Mouse (Mus musculus): Measurements from ENCODE around the gene Cachd1. TPM values are rescaled to one million over a fixed set of nuclear protein-coding genes. Genes with fewer than 3 reads are reported as not detected.

The Cachd1 gene
- polyA plus RNA-seq, 1 experiment from 2014 or later: 50.0 TPM

DNA sequence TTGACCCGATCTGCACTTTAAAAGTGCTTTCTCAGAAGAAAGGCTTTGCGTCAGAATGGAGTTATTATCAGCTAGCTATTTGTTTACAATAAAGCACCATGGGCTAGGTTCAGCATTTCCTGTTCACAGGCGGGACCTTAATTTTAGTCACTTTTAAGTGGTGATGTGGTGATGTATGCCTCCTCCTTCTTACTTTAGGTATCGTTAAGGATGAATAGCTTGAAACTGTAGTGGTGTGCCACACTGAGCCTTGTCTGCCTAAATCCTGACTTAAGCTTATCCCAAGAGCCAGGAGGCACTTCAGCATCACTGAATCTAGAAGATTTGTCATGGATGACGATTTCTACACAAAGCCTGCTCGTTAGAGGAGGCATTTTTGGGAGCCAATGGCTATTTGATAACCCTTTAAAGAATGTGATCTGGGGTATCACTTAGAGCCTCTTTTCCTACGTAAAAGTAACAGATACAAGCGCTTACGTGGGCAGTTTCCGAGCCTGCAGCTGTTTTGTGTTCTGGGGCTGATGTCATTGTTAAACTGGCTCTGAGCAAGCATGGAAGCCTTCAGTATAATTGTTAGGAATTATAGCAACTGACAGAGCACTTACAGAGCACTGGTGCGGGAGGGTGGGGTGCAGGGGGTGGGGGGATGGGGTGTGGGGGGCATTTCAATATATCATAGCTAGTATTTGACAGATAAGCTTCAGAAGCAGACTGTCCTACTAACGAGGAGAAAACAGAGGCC, 89.7 kb downstream of the Cachd1 start:
- DNase-seq (peak; percentile 53), ATAC-seq (ENCODE audit: low FRiP score, low TSS enrichment) (no peak; the same call in 1 of the 2 replicates)
- H3K27ac ChIP-seq (replicated peaks; ENCODE audit: low read depth, low read length): 0 out of 2 replicates have a peak overlapping the region, but pooled peaks have one; percentile 39
- no peaks in the 10 kb centered on the region for H3K9me3 ChIP-seq (ENCODE audit: control insufficient read depth, low read length)
- no peak overlapping the region for H3K9ac ChIP-seq (replicated peaks; ENCODE audit: low read length)
- WGBS: 9% methylated on average over 12 of the region's 12 CpGs
- no peaks in the 10 kb centered on the region for H3K36me3 ChIP-seq (ENCODE audit: control insufficient read depth, insufficient read depth, low read length)
- no peaks in the 10 kb centered on the region for H3K27me3 ChIP-seq (ENCODE audit: control insufficient read depth, insufficient read depth, low read length)
- H3K4me3 ChIP-seq (replicated peaks; ENCODE audit: low read depth, low read length): no peak overlapping the region
- H3K4me2 ChIP-seq (ENCODE audit: low read length): peak overlapping the region; percentile 11; the same call in 1 of the 2 replicates
- H3K4me1 ChIP-seq (ENCODE audit: control insufficient read depth, insufficient read depth, low read length): peaks cover 38% of the 10 kb centered on the region

DNA sequence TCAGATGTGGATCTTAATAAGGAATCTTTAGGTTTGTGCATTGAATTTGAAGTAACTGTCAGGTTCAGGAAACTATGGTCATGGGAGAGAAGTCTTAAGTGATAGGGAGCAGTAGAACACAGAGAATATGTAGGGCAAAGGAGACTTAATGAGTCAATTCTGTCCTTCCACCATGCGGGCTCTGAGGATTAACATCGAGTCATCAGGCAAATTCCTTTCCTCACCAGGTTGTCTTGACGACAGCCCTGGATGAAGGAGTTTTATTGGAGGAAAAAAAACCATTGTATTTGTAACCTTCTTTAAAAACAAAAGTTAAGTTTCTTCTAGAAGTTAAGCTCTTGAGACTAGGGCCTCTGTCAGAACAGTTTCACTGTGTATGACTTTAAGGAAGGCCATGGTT, 100.9 kb downstream of the Cachd1 start:
- Histone ChIP-seq H3K4me2 (ENCODE audit: low read length) (no peak overlapping the region), H3K27me3 (ENCODE audit: control insufficient read depth, insufficient read depth, low read length) (no peaks in the 10 kb centered on the region), H3K4me3 (replicated peaks; ENCODE audit: low read depth, low read length) (no peak overlapping the region), H3K4me1 (ENCODE audit: control insufficient read depth, insufficient read depth, low read length) (no peaks in the 10 kb centered on the region; the same call in 1 of the 2 replicates), H3K9me3 (ENCODE audit: control insufficient read depth, low read length) (no peaks in the 10 kb centered on the region), H3K36me3 (ENCODE audit: control insufficient read depth, insufficient read depth, low read length) (no peaks in the 10 kb centered on the region), H3K9ac (replicated peaks; ENCODE audit: low read length) (no peak overlapping the region), H3K27ac (replicated peaks; ENCODE audit: low read depth, low read length) (no peak overlapping the region)
- ATAC-seq (ENCODE audit: low FRiP score, low TSS enrichment) (no peak), DNase-seq (no peak)
- WGBS: 12% methylated on average over 3 of the region's 3 CpGs

DNA sequence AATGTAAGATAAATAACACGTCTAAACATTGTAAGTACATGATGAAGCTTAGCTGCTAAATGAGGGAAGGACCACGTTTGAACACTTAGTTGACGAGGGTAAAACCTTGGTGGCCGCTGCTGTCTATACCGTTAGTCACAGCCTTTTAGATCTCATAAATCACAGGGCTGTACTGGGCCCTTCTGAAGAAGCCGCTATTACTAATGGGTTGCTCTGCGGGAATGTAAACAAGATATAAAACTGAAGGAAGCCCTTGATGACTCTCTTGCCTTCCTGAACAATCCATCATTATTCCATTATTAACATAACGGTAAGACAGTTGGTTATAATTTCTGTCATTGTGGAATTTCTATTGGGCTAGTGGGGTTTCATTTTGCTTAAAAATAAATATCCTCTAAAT, 102.9 kb downstream of the Cachd1 start:
- DNase-seq (no peak), ATAC-seq (ENCODE audit: low FRiP score, low TSS enrichment) (no peak)
- 83% methylated on average over 8 of the region's 8 CpGs for WGBS

DNA sequence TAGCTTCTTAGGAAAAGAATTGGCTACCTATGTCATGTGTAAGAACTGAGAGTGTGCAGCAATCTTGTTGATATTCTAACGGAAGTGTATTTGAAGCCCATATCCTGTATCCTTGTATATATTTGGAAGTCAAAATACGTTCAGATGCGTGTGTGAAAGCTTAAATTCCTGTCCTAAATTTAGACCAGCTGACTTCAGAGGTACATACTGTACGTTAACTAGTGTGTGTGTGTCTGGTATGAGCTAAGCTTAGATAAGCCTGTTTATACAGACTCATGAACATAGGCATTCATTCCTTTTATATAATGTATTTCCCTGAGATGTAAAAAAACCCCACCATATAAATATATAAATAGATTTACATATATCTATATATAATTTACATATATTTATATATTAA, 103.6 kb downstream of the Cachd1 start:
- Histone ChIP-seq H3K9me3 (ENCODE audit: control insufficient read depth, low read length) (no peaks in the 10 kb centered on the region), H3K27ac (replicated peaks; ENCODE audit: low read depth, low read length) (no peak overlapping the region), H3K4me3 (replicated peaks; ENCODE audit: low read depth, low read length) (no peak overlapping the region), H3K9ac (replicated peaks; ENCODE audit: low read length) (no peak overlapping the region), H3K27me3 (ENCODE audit: control insufficient read depth, insufficient read depth, low read length) (no peaks in the 10 kb centered on the region), H3K36me3 (ENCODE audit: control insufficient read depth, insufficient read depth, low read length) (no peaks in the 10 kb centered on the region), H3K4me1 (ENCODE audit: control insufficient read depth, insufficient read depth, low read length) (peaks cover 5% of the 10 kb centered on the region), H3K4me2 (ENCODE audit: low read length) (no peak overlapping the region)
- ATAC-seq (ENCODE audit: low FRiP score, low TSS enrichment): no peak
- DNase-seq: no peak
- WGBS: 86% methylated on average over 4 of the region's 4 CpGs

More for the DNA sequence above, 102.9 kb downstream of the Cachd1 start:
- no peaks in the 10 kb centered on the region for H3K36me3 ChIP-seq (ENCODE audit: control insufficient read depth, insufficient read depth, low read length)
- no peak overlapping the region for H3K4me3 ChIP-seq (replicated peaks; ENCODE audit: low read depth, low read length)
- H3K4me1 ChIP-seq (ENCODE audit: control insufficient read depth, insufficient read depth, low read length): no peaks in the 10 kb centered on the region; the same call in 1 of the 2 replicates
- H3K27ac ChIP-seq (replicated peaks; ENCODE audit: low read depth, low read length): no peak overlapping the region
- H3K9ac ChIP-seq (replicated peaks; ENCODE audit: low read length): no peak overlapping the region
- no peaks in the 10 kb centered on the region for H3K27me3 ChIP-seq (ENCODE audit: control insufficient read depth, insufficient read depth, low read length)
- no peaks in the 10 kb centered on the region for H3K9me3 ChIP-seq (ENCODE audit: control insufficient read depth, low read length)
- H3K4me2 ChIP-seq (ENCODE audit: low read length): no peak overlapping the region

DNA sequence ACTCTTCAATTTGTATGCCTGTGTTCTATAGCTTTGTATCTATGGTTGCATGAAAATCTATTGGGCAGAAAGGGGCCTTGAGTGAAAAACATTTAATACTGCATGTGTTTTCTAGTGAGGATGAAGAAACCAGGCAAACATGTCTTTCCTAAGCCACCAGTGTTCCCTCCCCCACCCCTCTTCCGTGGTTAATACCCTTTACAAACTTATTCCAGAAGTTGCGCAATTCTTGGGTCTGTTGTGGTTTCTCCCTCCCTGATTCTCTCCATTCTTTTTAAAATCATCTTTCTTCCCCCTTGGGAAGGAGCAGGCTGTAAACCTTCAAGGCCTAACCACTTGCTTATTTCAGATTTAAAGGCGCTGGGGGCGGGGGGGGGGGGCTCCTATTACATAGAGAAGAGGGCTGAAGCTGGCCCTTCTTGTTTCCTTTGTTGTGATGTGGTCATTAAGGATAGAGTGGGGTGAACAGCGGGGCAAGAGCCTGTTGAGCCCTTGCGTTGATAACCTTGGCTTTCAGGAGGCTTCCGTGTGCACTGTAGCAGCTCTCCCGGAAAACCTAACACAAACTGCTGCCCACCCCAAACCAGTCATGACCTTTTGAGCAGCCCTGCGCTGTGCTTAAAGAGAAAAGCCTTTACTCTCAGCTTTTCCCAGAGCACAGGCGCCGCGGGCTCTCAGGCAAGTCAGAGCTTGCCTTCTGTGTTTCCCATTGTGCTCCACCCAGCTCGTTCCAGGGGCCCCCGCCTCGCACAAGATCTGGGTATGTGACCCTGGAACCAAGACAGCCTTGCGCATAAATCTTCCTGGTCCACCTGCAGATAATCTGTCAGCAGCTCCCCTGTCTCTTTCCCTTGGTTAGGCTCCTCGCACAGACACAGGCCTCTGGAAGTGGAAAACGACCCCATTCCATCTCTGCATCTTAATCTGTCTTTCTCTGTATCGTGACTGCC, 109.6 kb downstream of the Cachd1 start:
- peak overlapping the region; percentile 84 for H3K27ac ChIP-seq (replicated peaks; ENCODE audit: low read depth, low read length)
- peak overlapping the region; percentile 32 for H3K9ac ChIP-seq (replicated peaks; ENCODE audit: low read length)
- peaks cover 51% of the 10 kb centered on the region for H3K4me1 ChIP-seq (ENCODE audit: control insufficient read depth, insufficient read depth, low read length)
- H3K27me3 ChIP-seq (ENCODE audit: control insufficient read depth, insufficient read depth, low read length): no peaks in the 10 kb centered on the region
- H3K36me3 ChIP-seq (ENCODE audit: control insufficient read depth, insufficient read depth, low read length): no peaks in the 10 kb centered on the region
- DNase-seq (peak; percentile 67), ATAC-seq (ENCODE audit: low FRiP score, low TSS enrichment) (peak; percentile 43; the same call in 1 of the 2 replicates)
- peak overlapping the region; percentile 33 for H3K4me2 ChIP-seq (ENCODE audit: low read length)
- 6% methylated on average over 19 of the region's 19 CpGs for WGBS
- H3K4me3 ChIP-seq (replicated peaks; ENCODE audit: low read depth, low read length): no peak overlapping the region
- no peaks in the 10 kb centered on the region for H3K9me3 ChIP-seq (ENCODE audit: control insufficient read depth, low read length)

- Histone ChIP-seq H3K9me3 (ENCODE audit: control insufficient read depth, low read length) (no peaks in the 10 kb centered on the region), H3K4me3 (replicated peaks; ENCODE audit: low read depth, low read length) (no peak overlapping the region), H3K36me3 (ENCODE audit: control insufficient read depth, insufficient read depth, low read length) (no peaks in the 10 kb centered on the region), H3K9ac (replicated peaks; ENCODE audit: low read length) (peak overlapping the region; percentile 32), H3K4me1 (ENCODE audit: control insufficient read depth, insufficient read depth, low read length) (peaks cover 54% of the 10 kb centered on the region), H3K4me2 (ENCODE audit: low read length) (peak overlapping the region; percentile 33), H3K27me3 (ENCODE audit: control insufficient read depth, insufficient read depth, low read length) (no peaks in the 10 kb centered on the region), H3K27ac (replicated peaks; ENCODE audit: low read depth, low read length) (peak overlapping the region; percentile 84)
- ATAC-seq (ENCODE audit: low FRiP score, low TSS enrichment) (no peak; the same call in 1 of the 2 replicates), DNase-seq (no peak)
- WGBS: 53% methylated on average over 8 of the region's 8 CpGs
These were observed 110.4 kb downstream of the Cachd1 start for GRCm38 (mm10) chr4:100886743-100887416.

GRCm38 (mm10) chr4:100890106-100890970, 113.9 kb downstream of the Cachd1 start:
- no peak overlapping the region for H3K4me2 ChIP-seq (ENCODE audit: low read length)
- H3K27me3 ChIP-seq (ENCODE audit: control insufficient read depth, insufficient read depth, low read length): no peaks in the 10 kb centered on the region
- H3K27ac ChIP-seq (replicated peaks; ENCODE audit: low read depth, low read length): peak overlapping the region; percentile 54
- H3K4me1 ChIP-seq (ENCODE audit: control insufficient read depth, insufficient read depth, low read length): peaks cover 46% of the 10 kb centered on the region
- H3K9ac ChIP-seq (replicated peaks; ENCODE audit: low read length): no peak overlapping the region
- 14% methylated on average over 7 of the region's 7 CpGs for WGBS
- no peak overlapping the region for H3K4me3 ChIP-seq (replicated peaks; ENCODE audit: low read depth, low read length)
- H3K9me3 ChIP-seq (ENCODE audit: control insufficient read depth, low read length): no peaks in the 10 kb centered on the region
- ATAC-seq (ENCODE audit: low FRiP score, low TSS enrichment) (peak; percentile 53; the same call in 1 of the 2 replicates), DNase-seq (peak; percentile 62)
- no peaks in the 10 kb centered on the region for H3K36me3 ChIP-seq (ENCODE audit: control insufficient read depth, insufficient read depth, low read length)
